Mouse (Mus musculus) thymus, postnatal 4 days (tissue): ENCODE measurements at regions not wholly inside any gene's neighbourhood (a gene's known extent, or its start where the extent isn't known, plus 50 kb on each side); places are given as distances from the start of the nearest gene placed in this dataset.

Experiments used
- DNase-seq: peaks from one replicate; pipeline ENCODE4 v3.0.0; 2021

- no peak for DNase-seq
These were observed 79.1 kb downstream of the Sptssa start for GRCm38 (mm10) chr12:54577235-54577634.

- no peak for DNase-seq
These were observed 79.6 kb downstream of the Sptssa start for GRCm38 (mm10) chr12:54576821-54577220.

GRCm38 (mm10) chr12:54572866-54573265, 83.5 kb downstream of the Sptssa start:
- DNase-seq, result no peak

- DNase-seq, result no peak
These were observed 88.1 kb downstream of the Sptssa start for GRCm38 (mm10) chr12:54568078-54568931.

GRCm38 (mm10) chr12:54567426-54567790, 89.0 kb downstream of the Sptssa start:
- DNase-seq, result no peak

GRCm38 (mm10) chr12:54566532-54567425, 89.6 kb downstream of the Sptssa start:
- DNase-seq, result peak; percentile 22

- DNase-seq, result no peak
These were observed 94.4 kb downstream of the Sptssa start for GRCm38 (mm10) chr12:54561981-54562380.

GRCm38 (mm10) chr12:54558106-54558505, 98.3 kb downstream of the Sptssa start:
- no peak for DNase-seq

- DNase-seq, result no peak
These were observed 106.7 kb downstream of the Sptssa start for GRCm38 (mm10) chr12:54549659-54550058.

- DNase-seq, result peak; percentile 78
These were observed 110.4 kb downstream of the Sptssa start for GRCm38 (mm10) chr12:54545821-54546608.

GRCm38 (mm10) chr12:54538320-54538705, 118.1 kb downstream of the Sptssa start:
- DNase-seq, result no peak

- DNase-seq, result no peak
These were observed 118.6 kb downstream of the Sptssa start for GRCm38 (mm10) chr12:54537690-54538319.

- no peak for DNase-seq
These were observed 119.4 kb downstream of the Sptssa start for GRCm38 (mm10) chr12:54537022-54537421.

- no peak for DNase-seq
These were observed 120.5 kb downstream of the Sptssa start for GRCm38 (mm10) chr12:54535556-54536516.

GRCm38 (mm10) chr12:54534910-54535309, 121.5 kb downstream of the Sptssa start:
- no peak for DNase-seq

GRCm38 (mm10) chr12:54533134-54533533, 123.2 kb downstream of the Sptssa start:
- no peak for DNase-seq

- DNase-seq, result no peak
These were observed 124.3 kb downstream of the Sptssa start for GRCm38 (mm10) chr12:54532062-54532461.

- DNase-seq, result peak; percentile 31
These were observed 128.3 kb downstream of the Sptssa start for GRCm38 (mm10) chr12:54528046-54528445.

- no peak for DNase-seq
These were observed 128.8 kb downstream of the Sptssa start for GRCm38 (mm10) chr12:54527577-54527976.

- DNase-seq, result no peak
These were observed 136.0 kb downstream of the Sptssa start for GRCm38 (mm10) chr12:54520406-54520805.

- DNase-seq, result no peak
These were observed 137.0 kb downstream of the Sptssa start for GRCm38 (mm10) chr12:54519370-54519769.
